Mouse (Mus musculus) embryonic facial prominence, embryonic 11.5 days (tissue): ENCODE measurements around the gene Gm10401. TPM values are rescaled to one million over a fixed set of nuclear protein-coding genes. Genes with fewer than 3 reads are reported as not detected.
A peak's percentile ranks its signal among the peaks of the same experiment; 100 is the strongest.
"Not testable (repeated sequence)": the region's sequence is repeated elsewhere in the genome, so short reads cannot be mapped to it uniquely, and the experiment has no call there.

Source experiments
- ATAC-seq: fragments of 200-750 bp; cut with Nextera tagmentation; replicated peaks from 2 replicates; pipeline ENCODE4 v1.8.0; 2017; ENCODE audit warnings: low read depth; ENCODE audit not compliant: insufficient number of reproducible peaks, low FRiP score, low TSS enrichment
- DNase-seq: peaks from one replicate; pipeline ENCODE4 v3.0.0-alpha.2; 2015; ENCODE audit warnings: low spot score
- H3K27ac ChIP-seq: fragments of 300-500 bp; sonication (generic); replicated peaks from 2 replicates; pipeline ENCODE4 v1.5.1; 2014; ENCODE audit warnings: mild to moderate bottlenecking, low read depth, low read length, control low read depth
- H3K27me3 ChIP-seq: fragments of 300-500 bp; sonication (generic); 2 replicates; pipeline ENCODE4 v1.6.1; 2014; ENCODE audit warnings: mild to moderate bottlenecking, low read length, moderate library complexity, mixed read lengths; ENCODE audit not compliant: control insufficient read depth, insufficient read depth
- H3K36me3 ChIP-seq: fragments of 300-500 bp; sonication (generic); replicated peaks from 2 replicates; pipeline ENCODE4 v1.6.1; 2014; ENCODE audit warnings: low read depth, mild to moderate bottlenecking, low read length, moderate library complexity, mixed read lengths; ENCODE audit not compliant: control insufficient read depth, insufficient read depth
- H3K4me1 ChIP-seq: fragments of 300-500 bp; sonication (generic); 2 replicates; pipeline ENCODE4 v1.6.1; 2014; ENCODE audit warnings: low read length, mixed read lengths; ENCODE audit not compliant: control insufficient read depth, insufficient read depth
- H3K4me2 ChIP-seq: fragments of 300-500 bp; sonication (generic); 2 replicates; pipeline ENCODE4 v1.6.1; 2014; ENCODE audit warnings: low read depth, mild to moderate bottlenecking, control low read depth, low read length, moderate library complexity
- H3K4me3 ChIP-seq: fragments of 300-500 bp; sonication (generic); 2 replicates; pipeline ENCODE4 v1.5.1; 2014; ENCODE audit warnings: low read depth, low read length, control low read depth
- H3K9ac ChIP-seq: fragments of 300-500 bp; sonication (generic); replicated peaks from 2 replicates; pipeline ENCODE4 v1.6.1; 2014; ENCODE audit warnings: mild to moderate bottlenecking, control low read depth, low read length
- H3K9me3 ChIP-seq: fragments of 300-500 bp; sonication (generic); replicated peaks from 2 replicates; pipeline ENCODE4 v1.6.1; 2016; ENCODE audit warnings: mild to moderate bottlenecking, low read length, inconsistent platforms, mixed read lengths; ENCODE audit not compliant: control insufficient read depth
- WGBS: fragments of 180-500 bp; shearing (Covaris S2); extraction: QIAGEN DNeasy Blood & Tissue Kit; methylation state at CpG from one replicate; pipeline ENCODE4 v1.1.7; 2014; 5-methylcytosine and 5-hydroxymethylcytosine counted together
- polyA plus RNA-seq: library from polyadenylated mRNA; unstranded; fragments of >200 nt; fragmentation: Nextera tagmentation; extraction: Ambion mirVana; gene quantifications from 2 replicates; pipeline ENCODE4 v1.2.1, GENCODE M21; 2014

The Gm10401 gene
- polyA plus RNA-seq, 1 experiment from 2014 or later, result 26.3 TPM

DNA sequence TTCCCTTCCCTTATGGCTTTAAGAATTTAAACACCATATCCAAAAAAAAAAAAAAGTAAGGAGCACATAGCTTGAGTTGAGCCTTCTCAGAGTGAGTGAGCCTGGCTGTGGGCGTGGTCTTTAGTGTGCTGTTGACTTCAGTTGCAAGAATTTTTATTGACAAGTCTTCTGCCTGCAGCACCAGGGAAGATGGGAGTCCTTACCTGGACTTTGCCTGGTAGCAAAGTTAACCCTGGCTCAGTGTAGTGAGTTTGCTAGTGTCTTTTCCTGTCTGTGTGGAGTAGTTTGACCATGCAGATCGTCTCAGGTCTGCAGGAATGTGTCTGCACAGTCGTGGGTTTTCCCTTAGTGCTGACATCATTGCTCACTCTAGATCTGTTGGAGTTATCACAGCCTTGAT is 7.1 kb downstream of the Gm10401 start:
- Histone ChIP-seq H3K9me3 (no peaks in the 10 kb centered on the region), H3K27me3 (no peaks in the 10 kb centered on the region), H3K9ac (no peak overlapping the region), H3K4me3 (no peak overlapping the region), H3K4me2 (no peak overlapping the region), H3K36me3 (peaks cover 12% of the 10 kb centered on the region), H3K27ac (no peak overlapping the region), H3K4me1 (no peaks in the 10 kb centered on the region)
- DNase-seq (no peak), ATAC-seq (no peak)
- 81% methylated on average over 3 of the region's 3 CpGs for WGBS

DNA sequence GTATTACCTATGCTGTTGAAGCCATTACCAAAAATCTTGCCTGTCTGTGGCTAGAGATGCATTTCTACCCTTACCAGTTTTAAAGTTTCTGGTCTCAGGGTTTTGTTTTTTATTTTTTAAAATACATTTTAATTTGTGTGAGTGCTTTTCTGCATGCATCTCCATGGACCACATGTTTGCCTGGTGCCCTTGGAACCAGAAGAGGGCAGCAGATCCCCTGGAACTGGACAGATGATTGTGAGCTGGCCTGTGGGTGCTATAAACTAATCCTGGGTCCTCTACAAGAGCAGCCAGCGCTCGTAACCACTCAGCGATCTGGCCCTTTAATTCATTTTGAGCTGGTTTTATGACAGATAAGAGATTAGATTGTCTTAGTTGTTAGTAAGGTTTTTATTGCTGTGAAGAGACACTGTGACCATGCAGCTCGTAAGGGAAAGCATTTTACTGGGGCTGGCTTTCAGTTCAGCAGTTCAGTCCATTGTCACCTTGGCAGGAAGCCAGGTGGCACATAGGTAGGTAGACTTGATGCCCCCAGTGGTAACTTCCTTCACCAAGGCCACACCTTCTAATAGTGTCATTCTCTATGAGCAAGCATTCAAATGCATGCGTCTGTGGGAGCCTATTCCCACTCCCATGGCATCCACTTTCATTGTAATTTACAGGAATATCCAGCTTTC is 8.4 kb downstream of the Gm10401 start:
- Histone ChIP-seq H3K4me2 (no peak overlapping the region), H3K4me3 (no peak overlapping the region), H3K27me3 (no peaks in the 10 kb centered on the region), H3K36me3 (peaks cover 8% of the 10 kb centered on the region), H3K4me1 (no peaks in the 10 kb centered on the region), H3K9ac (no peak overlapping the region), H3K27ac (no peak overlapping the region), H3K9me3 (no peaks in the 10 kb centered on the region)
- no peak for ATAC-seq
- DNase-seq, result no peak
- WGBS, result 97% methylated on average over 5 of the region's 5 CpGs

DNA sequence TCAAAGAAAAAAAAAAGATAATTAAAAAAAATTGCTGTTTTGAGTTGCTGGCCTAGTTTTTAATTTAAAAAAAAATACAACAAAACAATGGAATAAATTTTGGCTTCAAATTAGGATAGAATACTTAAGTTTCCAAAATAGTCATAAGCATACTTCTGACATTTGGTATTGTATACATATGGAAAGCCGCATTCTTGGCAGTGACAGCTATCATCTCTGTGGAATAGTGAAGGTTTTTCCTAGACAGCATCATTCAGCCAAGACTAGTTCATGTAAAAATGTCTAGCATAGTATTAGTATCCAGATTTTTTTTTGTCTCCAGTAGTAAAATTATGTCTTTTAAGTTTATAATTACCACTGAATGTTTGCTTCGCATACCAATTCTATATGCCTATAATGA is 12.4 kb downstream of the Gm10401 start:
- peaks cover 11% of the 10 kb centered on the region for H3K36me3 ChIP-seq
- no peak overlapping the region for H3K27ac ChIP-seq
- no peak overlapping the region for H3K4me2 ChIP-seq
- H3K27me3 ChIP-seq, result no peaks in the 10 kb centered on the region
- H3K9me3 ChIP-seq, result no peaks in the 10 kb centered on the region
- 98% methylated on average over 2 of the region's 2 CpGs for WGBS
- DNase-seq, result no peak
- H3K4me1 ChIP-seq, result no peaks in the 10 kb centered on the region
- ATAC-seq, result no peak
- H3K9ac ChIP-seq, result no peak overlapping the region
- H3K4me3 ChIP-seq, result no peak overlapping the region

DNA sequence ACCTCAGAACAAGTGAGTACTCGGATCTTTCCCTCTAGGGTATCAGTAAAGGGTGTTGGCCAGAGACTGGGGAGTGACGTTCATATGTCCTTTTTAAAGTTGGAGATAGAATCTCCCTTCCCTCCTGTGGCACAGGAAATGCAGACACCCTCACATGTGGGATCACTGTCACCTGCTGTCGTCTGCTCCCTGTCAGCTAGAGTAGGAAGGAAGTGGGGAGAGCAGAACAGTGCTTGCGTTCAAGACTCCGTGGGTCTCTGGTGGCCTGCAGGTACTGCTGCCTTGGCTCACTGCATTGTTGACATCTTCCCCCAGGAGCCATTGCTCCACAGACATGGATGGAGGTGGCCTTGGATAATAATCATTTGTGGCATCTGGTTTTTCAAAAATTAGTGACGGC is 14.6 kb downstream of the Gm10401 start:
- Histone ChIP-seq H3K4me1 (no peaks in the 10 kb centered on the region), H3K27me3 (no peaks in the 10 kb centered on the region), H3K9me3 (no peaks in the 10 kb centered on the region), H3K9ac (no peak overlapping the region), H3K36me3 (peaks cover 2% of the 10 kb centered on the region), H3K4me3 (no peak overlapping the region), H3K27ac (no peak overlapping the region), H3K4me2 (no peak overlapping the region)
- DNase-seq (no peak), ATAC-seq (no peak)
- 87% methylated on average over 6 of the region's 6 CpGs for WGBS

DNA sequence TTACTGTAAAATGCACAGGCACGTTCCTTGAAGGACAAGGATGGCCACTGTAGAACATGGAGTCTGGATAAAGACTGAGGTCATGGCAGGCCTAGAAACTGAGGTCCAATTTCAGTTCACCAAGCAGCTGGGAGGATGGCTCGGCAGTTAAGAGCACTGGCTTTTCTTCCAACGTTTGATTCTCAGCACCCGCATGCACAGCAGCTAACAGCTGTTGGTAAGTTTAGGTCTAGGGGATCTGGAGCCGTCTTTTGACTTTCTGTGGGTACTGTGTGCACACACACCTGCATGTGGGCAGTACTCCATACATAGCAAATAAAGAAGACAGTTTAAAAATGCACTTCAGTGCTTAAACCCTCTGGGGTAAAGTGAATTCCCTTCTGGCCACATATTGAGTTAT is 16.5 kb downstream of the Gm10401 start:
- WGBS, result 81% methylated on average over 5 of the region's 5 CpGs
- Histone ChIP-seq H3K4me1 (no peaks in the 10 kb centered on the region), H3K27me3 (no peaks in the 10 kb centered on the region), H3K4me2 (no peak overlapping the region; the same call in 1 of the 2 replicates), H3K9ac (no peak overlapping the region), H3K36me3 (peaks cover 2% of the 10 kb centered on the region), H3K27ac (no peak overlapping the region), H3K9me3 (no peaks in the 10 kb centered on the region), H3K4me3 (no peak overlapping the region)
- ATAC-seq, result no peak
- DNase-seq, result no peak

DNA sequence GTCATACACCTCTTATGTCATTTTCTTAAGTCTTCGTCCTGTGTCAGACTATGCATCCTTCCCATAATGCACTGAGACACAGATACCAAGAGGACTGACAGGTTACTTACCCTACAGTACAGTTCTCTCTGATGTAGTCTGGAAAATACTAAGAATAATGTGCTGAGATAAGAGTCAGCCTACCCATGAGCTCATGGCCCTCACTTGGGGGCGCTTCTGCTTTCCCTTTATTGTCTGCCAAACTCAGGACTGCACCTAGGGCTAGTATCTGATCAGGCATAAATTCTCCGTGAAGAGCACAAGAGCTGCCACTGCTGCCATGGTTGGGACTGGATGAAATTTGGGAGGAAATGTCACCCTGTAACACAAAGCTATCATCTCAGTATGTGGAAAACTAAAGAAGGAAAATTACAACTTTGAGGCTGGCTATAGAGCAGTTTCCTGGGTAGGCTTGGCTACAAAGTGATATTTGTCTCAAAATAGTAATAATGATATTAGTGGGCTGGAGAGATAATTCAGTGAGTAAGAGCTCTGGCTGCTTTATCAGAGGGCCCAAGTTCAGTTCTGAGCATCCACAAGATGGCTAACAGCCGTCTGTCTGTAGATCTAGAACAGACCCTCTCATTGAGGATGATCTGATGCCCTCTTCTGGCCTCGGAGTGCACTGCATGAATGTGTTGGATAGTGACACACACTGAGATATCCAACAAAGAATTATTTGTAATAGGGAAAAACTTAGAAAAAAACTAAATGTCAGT is 21.8 kb downstream of the Gm10401 start:
- Histone ChIP-seq H3K4me1 (no peaks in the 10 kb centered on the region), H3K36me3 (no peaks in the 10 kb centered on the region), H3K27ac (no peak overlapping the region)

DNA sequence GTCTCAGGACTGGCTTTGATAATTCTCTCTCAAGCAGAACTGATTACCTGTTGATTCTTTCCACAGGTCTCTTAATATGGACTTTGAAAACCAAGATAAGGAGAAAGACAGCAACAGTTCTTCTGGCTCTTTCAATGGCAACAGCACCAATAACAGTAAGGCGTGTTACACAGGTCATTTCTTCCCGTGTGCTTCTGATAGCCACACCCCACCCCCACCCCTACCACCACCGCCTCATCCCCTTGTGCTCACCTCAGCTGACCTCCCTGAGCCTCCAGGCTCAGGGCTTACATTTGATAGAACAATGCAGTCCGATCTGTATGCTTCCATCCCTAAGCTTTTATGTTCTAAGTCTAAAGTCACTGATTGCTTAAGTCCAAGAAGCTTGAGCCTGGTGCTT is 23.3 kb downstream of the Gm10401 start:
- WGBS, result 85% methylated on average over 4 of the region's 4 CpGs
- Histone ChIP-seq H3K36me3 (no peaks in the 10 kb centered on the region), H3K4me2 (no peak overlapping the region), H3K4me1 (no peaks in the 10 kb centered on the region), H3K9ac (no peak overlapping the region), H3K27ac (no peak overlapping the region), H3K4me3 (no peak overlapping the region), H3K27me3 (no peaks in the 10 kb centered on the region), H3K9me3 (no peaks in the 10 kb centered on the region)
- ATAC-seq (no peak), DNase-seq (no peak)

More for the DNA sequence above, 21.8 kb downstream of the Gm10401 start:
- Histone ChIP-seq H3K27me3 (no peaks in the 10 kb centered on the region), H3K9me3 (no peaks in the 10 kb centered on the region), H3K9ac (no peak overlapping the region), H3K4me2 (no peak overlapping the region), H3K4me3 (no peak overlapping the region)
- DNase-seq (peak; percentile 74), ATAC-seq (no peak)
- WGBS, result 58% methylated on average over 5 of the region's 5 CpGs

DNA sequence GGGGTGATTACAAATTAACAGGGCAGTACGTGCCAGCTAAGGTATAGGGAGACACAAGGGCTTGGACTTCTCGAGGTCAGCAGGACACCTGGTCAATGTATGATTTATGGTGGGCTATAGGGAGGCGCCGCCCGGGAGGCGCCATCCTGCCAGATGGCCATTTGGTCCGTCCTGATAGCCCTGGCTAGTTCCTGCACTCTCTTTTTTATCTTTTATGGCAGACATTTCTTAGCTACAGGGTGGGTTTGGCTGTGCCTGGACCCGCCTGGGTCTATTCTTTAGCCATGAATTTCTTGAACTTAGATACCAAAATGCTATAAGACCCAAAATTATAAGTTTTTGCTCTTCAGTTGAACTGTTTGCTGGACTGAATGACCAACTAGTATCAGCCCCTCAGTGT is 24.8 kb downstream of the Gm10401 start:
- H3K4me2 ChIP-seq, H3K9me3 ChIP-seq, H3K4me3 ChIP-seq, H3K36me3 ChIP-seq, H3K27ac ChIP-seq, H3K9ac ChIP-seq, ATAC-seq, H3K27me3 ChIP-seq, DNase-seq, H3K4me1 ChIP-seq: not testable (repeated sequence)
- WGBS, result 85% methylated on average over 8 of the region's 8 CpGs
